Mouse (Mus musculus) hindbrain, postnatal 0 days (tissue): ENCODE results near the gene Rab11fip2. TPM values are rescaled to one million over a fixed set of nuclear protein-coding genes. Genes with fewer than 3 reads are reported as not detected.

ENCODE experiments used
- ATAC-seq: fragments of 200-750 bp; cut with Nextera tagmentation; 2 replicates; pipeline ENCODE4 v1.8.0; 2017; ENCODE audit warnings: mild to moderate bottlenecking, moderate TSS enrichment, moderate library complexity
- DNase-seq: peaks from one replicate; pipeline ENCODE4 v3.0.0-alpha.2; 2015; ENCODE audit warnings: low spot score
- H3K27ac ChIP-seq: fragments of 300-500 bp; sonication (generic); 2 replicates; pipeline ENCODE4 v1.5.1; 2014; ENCODE audit warnings: mild to moderate bottlenecking
- H3K27me3 ChIP-seq: fragments of 300-500 bp; sonication (generic); 2 replicates; pipeline ENCODE4 v1.6.1; 2014; ENCODE audit warnings: low read length, mixed read lengths; ENCODE audit not compliant: insufficient read depth
- H3K36me3 ChIP-seq: fragments of 300-500 bp; sonication (generic); 2 replicates; pipeline ENCODE4 v1.6.1; 2014; ENCODE audit warnings: low read length, mixed read lengths; ENCODE audit not compliant: insufficient read depth
- H3K4me1 ChIP-seq: fragments of 300-500 bp; sonication (generic); 2 replicates; pipeline ENCODE4 v1.6.1; 2014; ENCODE audit warnings: antibody characterized with exemption, low read length, mixed read lengths; ENCODE audit not compliant: insufficient read depth
- H3K4me2 ChIP-seq: fragments of 300-500 bp; sonication (generic); 2 replicates; pipeline ENCODE4 v1.6.1; 2014; ENCODE audit warnings: low read depth, mild to moderate bottlenecking, low read length, moderate library complexity, mixed read lengths
- H3K4me3 ChIP-seq: fragments of 300-500 bp; sonication (generic); 2 replicates; pipeline ENCODE4 v1.5.1; 2014; ENCODE audit warnings: low read length
- H3K9ac ChIP-seq: fragments of 300-500 bp; sonication (generic); replicated peaks from 2 replicates; pipeline ENCODE4 v1.6.1; 2014; ENCODE audit warnings: mild to moderate bottlenecking, low read length, moderate library complexity, mixed read lengths
- H3K9me3 ChIP-seq: fragments of 300-500 bp; sonication (generic); 2 replicates; pipeline ENCODE4 v1.6.1; 2016; ENCODE audit warnings: low read length, mixed read lengths
- CTCF ChIP-seq: IDR thresholded peaks from 2 replicates; pipeline ENCODE4 v1.5.1; 2016; ENCODE audit warnings: antibody characterized with exemption, control low read depth, low read depth
- WGBS: fragments of 180-500 bp; shearing (Covaris S2); extraction: QIAGEN DNeasy Blood & Tissue Kit; methylation state at CpG from one replicate; pipeline ENCODE4 v1.1.7; 2014; 5-methylcytosine and 5-hydroxymethylcytosine counted together
- polyA plus RNA-seq: library from polyadenylated mRNA; unstranded; fragments of >200 nt; fragmentation: Nextera tagmentation; extraction: Ambion mirVana; gene quantifications from 2 replicates; pipeline ENCODE4 v1.2.1, GENCODE M21; 2015
- total RNA-seq: library from RNA; depleted of rRNA; stranded (reverse); fragments of >200 nt; gene quantifications from 2 replicates; pipeline ENCODE4 v1.2.3, GENCODE M21; 2014

Rab11fip2 gene
- total and polyA plus RNA-seq, 2 experiments from 2014 or later = 10.1 to 26.7 TPM

- Histone ChIP-seq H3K4me3 (no peak overlapping the region), H3K9ac (no peak overlapping the region), H3K27ac (no peak overlapping the region), H3K9me3 (no peaks in the 10 kb centered on the region), H3K36me3 (no peaks in the 10 kb centered on the region), H3K4me2 (no peak overlapping the region), H3K27me3 (no peaks in the 10 kb centered on the region), H3K4me1 (no peaks in the 10 kb centered on the region)
- ATAC-seq (no peak), DNase-seq (no peak)
- WGBS = 64% methylated on average over 4 of the region's 4 CpGs
- no peak for TF ChIP-seq CTCF
Observed at GRCm38 (mm10) chr19:59928672-59929071, 14.8 kb downstream of the Rab11fip2 start.

- Histone ChIP-seq H3K4me1 (no peaks in the 10 kb centered on the region), H3K36me3 (no peaks in the 10 kb centered on the region), H3K27ac (no peak overlapping the region), H3K9me3 (no peaks in the 10 kb centered on the region), H3K9ac (no peak overlapping the region), H3K4me2 (no peak overlapping the region), H3K4me3 (no peak overlapping the region), H3K27me3 (no peaks in the 10 kb centered on the region)
- no peak for ATAC-seq
- WGBS = 93% methylated on average over 1 of the region's 1 CpGs
- no peak for DNase-seq
- TF ChIP-seq CTCF = no peak
Observed at GRCm38 (mm10) chr19:59926125-59926524, 17.3 kb downstream of the Rab11fip2 start.

- no peaks in the 10 kb centered on the region for H3K36me3 ChIP-seq
- no peak for DNase-seq
- TF ChIP-seq CTCF = no peak
- ATAC-seq = no peak
- WGBS = 82% methylated on average over 3 of the region's 3 CpGs
- no peaks in the 10 kb centered on the region for H3K9me3 ChIP-seq
- H3K4me2 ChIP-seq = no peak overlapping the region
- no peak overlapping the region for H3K9ac ChIP-seq
- H3K27me3 ChIP-seq = no peaks in the 10 kb centered on the region
- no peak overlapping the region for H3K27ac ChIP-seq
- no peaks in the 10 kb centered on the region for H3K4me1 ChIP-seq
- no peak overlapping the region for H3K4me3 ChIP-seq
Observed at GRCm38 (mm10) chr19:59920846-59921245, 22.6 kb downstream of the Rab11fip2 start.

- no peak overlapping the region for H3K9ac ChIP-seq
- no peaks in the 10 kb centered on the region for H3K9me3 ChIP-seq
- no peak for DNase-seq
- H3K27me3 ChIP-seq = no peaks in the 10 kb centered on the region
- no peak for ATAC-seq
- 88% methylated on average over 2 of the region's 2 CpGs for WGBS
- no peak for TF ChIP-seq CTCF
- no peak overlapping the region for H3K27ac ChIP-seq
- H3K36me3 ChIP-seq = no peaks in the 10 kb centered on the region
- no peaks in the 10 kb centered on the region for H3K4me1 ChIP-seq
- no peak overlapping the region for H3K4me3 ChIP-seq
- H3K4me2 ChIP-seq = no peak overlapping the region
Observed at GRCm38 (mm10) chr19:59917901-59918613, 25.4 kb downstream of the Rab11fip2 start.

GRCm38 (mm10) chr19:59911554-59911953, 31.9 kb downstream of the Rab11fip2 start:
- ATAC-seq (no peak), DNase-seq (no peak)
- Histone ChIP-seq H3K4me3 (no peak overlapping the region), H3K36me3 (peaks cover 3% of the 10 kb centered on the region; the same call in 1 of the 2 replicates), H3K4me2 (no peak overlapping the region), H3K27me3 (no peaks in the 10 kb centered on the region), H3K4me1 (no peaks in the 10 kb centered on the region), H3K27ac (no peak overlapping the region), H3K9me3 (no peaks in the 10 kb centered on the region), H3K9ac (no peak overlapping the region)
- 48% methylated on average over 4 of the region's 4 CpGs for WGBS
- TF ChIP-seq CTCF = no peak

GRCm38 (mm10) chr19:59905296-59906081, 38.0 kb downstream of the Rab11fip2 start:
- ATAC-seq = no peak
- no peak overlapping the region for H3K27ac ChIP-seq
- no peaks in the 10 kb centered on the region for H3K27me3 ChIP-seq
- no peak for TF ChIP-seq CTCF
- H3K4me3 ChIP-seq = no peak overlapping the region
- H3K9ac ChIP-seq = no peak overlapping the region
- peaks cover 13% of the 10 kb centered on the region; the same call in 1 of the 2 replicates for H3K36me3 ChIP-seq
- no peaks in the 10 kb centered on the region for H3K4me1 ChIP-seq
- WGBS = 38% methylated on average over 1 of the region's 1 CpGs
- no peak for DNase-seq
- H3K4me2 ChIP-seq = no peak overlapping the region
- no peaks in the 10 kb centered on the region for H3K9me3 ChIP-seq

- Histone ChIP-seq H3K27me3 (no peaks in the 10 kb centered on the region), H3K9me3 (no peaks in the 10 kb centered on the region), H3K9ac (no peak overlapping the region), H3K4me2 (no peak overlapping the region), H3K4me3 (no peak overlapping the region), H3K4me1 (no peaks in the 10 kb centered on the region), H3K27ac (no peak overlapping the region), H3K36me3 (no peaks in the 10 kb centered on the region)
- no peak for TF ChIP-seq CTCF
- DNase-seq (no peak), ATAC-seq (no peak)
- WGBS = 94% methylated on average over 4 of the region's 4 CpGs
Observed at GRCm38 (mm10) chr19:59899965-59900364, 43.5 kb downstream of the Rab11fip2 start.
